Mouse (Mus musculus) forelimb bud, embryonic 11.5 days (tissue): ENCODE measurements around the gene Snd1.

ENCODE experiments used
- DNase-seq: peaks from one replicate; pipeline ENCODE4 v3.0.0-alpha.2; 2012; ENCODE audit warnings: low read depth, low spot score

Gene Snd1

DNA sequence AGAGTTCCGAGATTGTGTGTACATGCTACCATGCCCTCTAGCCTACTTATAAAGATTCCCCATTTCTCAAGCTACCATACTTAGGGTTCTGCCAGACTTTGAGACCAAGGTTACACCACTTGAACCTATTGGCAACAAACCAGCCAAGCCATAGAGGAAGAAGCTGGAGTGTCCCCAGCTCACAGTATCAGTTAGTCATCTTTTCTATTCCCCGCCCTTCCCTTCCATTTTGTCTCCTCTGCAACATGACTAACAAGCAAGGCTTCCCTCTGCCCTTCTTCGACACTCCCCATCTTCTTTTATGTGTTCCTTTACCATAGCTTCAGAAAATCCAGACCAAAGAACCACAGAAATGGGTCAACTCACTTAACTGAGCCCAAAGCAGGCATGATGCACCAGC is 391.3 kb downstream of the Snd1 start:
- no peak for DNase-seq

DNA sequence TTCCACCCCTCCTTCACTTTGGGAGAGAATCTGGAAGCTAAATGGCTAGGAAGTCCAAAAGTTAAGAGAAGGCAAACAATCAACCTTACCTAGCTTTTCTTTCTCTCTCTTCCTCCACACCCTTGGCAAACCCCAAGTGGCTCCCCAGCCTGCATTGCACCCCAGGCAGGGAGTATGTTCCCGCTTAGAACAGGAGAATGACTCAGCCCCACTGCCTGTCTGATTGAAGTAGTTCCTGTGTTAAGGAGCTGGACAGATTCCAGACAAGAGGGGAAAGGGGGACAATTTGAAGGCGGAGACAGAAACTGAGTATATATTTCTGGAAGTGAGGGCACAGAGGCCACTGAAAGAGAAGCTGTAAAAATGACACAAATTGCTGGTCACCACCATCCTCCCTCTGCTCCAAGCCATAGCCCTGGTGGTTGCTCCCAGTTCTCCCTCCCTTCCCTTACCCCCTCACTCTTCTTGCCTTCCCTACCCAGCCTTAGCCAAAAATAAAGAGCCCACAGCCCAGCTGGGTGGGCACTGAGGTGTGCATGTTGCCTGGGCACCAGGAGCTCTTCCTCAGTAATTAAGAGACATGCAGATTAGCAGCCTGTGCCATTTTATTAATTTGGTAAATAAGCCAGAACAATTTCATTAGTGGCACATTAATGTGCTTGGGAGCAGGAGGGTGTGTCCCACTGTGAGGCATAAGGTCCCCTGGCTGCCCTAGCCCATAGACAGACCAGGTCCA is 392.7 kb downstream of the Snd1 start:
- no peak for DNase-seq

DNA sequence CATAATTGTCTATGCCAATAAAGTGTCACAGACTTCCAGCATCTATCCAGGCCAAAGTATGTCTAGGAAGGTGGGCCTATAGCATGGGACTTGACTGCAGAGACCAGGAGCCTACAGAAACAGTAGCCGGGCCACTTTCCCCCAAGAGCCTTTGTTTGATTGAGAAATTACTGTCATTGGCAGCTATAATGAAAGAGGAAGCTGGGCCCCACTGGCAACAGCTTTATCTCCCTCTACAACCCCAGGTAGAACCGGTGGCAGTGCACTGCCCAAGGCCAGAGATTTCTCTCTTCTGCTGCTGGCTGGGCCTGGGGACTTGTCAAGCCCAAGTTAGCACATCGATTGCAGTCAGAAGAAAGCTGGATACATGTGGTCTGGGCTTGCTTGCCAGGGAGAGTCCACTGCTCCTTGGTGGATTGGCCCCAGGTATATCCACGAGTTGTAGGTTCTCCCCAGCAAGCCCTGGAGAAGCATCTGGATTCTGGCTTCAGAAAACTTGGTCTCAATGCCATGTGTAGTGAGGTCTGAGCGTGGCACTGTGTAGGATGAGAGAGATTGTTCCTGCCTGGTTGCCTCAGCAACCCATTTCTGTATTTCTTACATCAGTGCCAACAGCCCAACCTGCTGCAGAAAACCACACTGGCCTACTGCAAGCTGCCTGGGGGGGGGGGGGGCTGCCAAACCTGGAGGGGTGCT is 396.9 kb downstream of the Snd1 start:
- no peak for DNase-seq

DNA sequence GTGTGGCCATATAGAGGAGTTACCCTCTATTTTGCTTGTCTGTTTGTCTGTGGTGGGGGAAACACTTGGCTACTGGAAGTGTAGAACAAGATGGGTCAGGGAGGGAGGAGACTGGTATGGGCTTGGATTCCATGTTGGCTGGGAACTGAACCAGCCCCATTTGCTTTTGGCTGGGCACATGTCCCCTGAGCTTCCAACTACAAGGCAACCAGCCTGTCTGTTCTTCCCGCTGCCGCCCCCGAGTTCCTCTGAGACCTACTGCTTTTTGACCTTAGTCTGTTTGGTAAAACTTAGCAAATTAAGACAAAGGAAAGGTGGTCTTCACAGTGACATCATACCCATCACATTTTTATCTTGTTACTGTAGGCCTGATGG is 397.5 kb downstream of the Snd1 start:
- DNase-seq: no peak

DNA sequence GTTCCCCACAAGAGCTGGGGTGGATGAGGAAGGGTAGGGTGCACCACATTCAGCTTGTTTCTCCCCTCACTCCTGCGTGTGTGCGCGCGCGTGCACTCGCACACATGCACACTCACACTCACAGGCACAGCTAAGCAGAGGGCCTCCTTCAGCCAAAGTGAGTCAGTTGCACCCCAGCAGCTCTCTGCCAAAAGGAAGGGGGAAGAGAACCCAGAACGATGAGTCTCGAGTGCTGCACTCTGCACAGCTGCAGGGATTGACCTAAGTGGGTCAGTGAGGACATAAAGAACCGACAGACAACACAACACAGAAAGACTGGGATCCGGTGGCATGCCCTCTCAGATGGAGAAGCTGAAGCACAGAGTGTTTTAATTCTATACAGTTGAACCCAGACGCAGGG is 399.1 kb downstream of the Snd1 start:
- no peak for DNase-seq

DNA sequence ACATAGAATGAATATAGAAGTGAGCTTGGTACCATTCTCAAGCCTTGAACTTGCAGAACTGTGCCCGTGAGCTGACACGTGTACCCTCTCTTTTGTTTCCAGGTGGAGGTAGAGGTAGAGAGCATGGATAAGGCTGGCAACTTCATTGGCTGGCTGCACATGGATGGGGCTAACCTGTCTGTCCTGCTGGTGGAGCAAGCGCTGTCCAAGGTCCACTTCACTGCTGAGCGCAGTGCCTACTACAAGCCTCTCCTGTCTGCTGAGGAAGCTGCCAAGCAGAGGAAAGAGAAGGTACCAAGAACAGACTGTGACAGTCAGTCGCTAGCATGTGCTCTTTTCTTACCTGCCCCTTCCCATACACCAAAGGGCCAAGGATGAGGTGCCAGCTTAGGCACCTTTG is 399.8 kb downstream of the Snd1 start:
- no peak for DNase-seq

DNA sequence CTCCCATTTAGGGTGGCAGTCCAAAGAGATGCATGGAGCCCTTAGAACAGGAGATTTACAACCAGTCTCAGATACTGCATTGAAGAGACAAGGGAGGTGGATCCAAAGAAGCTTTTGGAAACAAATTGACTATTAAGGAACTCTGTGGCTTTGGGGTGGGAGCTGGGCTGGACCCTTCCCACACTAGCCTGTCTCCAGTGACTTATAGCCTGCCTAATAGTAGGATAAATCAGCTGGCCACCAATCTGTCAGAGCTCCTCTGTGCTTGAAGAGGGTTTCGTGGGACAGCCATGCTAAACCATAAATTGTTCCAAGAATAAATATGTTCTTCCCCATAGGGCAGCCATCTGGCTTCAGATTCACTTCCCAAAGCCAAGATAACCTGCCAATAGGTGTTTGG is 400.4 kb downstream of the Snd1 start:
- no peak for DNase-seq

DNA sequence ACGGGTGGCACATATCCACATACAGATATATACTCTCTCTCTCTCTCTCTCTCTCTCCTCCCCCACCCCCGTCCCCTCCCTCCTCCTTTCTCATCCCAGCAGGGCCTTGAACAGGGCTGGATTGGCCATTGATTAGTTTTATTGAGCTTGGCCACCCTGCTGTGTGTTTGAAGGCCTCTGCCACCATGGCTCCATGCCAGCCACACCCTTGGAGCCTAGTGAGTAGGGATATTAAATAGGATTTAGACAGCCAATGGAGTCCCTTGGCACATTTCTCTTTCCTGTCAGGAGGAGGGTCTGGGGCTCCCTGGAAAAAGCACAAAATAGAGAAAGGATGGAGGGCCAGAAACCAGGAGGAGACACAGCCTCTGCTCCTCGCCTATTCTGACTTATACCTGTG is 401.6 kb downstream of the Snd1 start:
- DNase-seq: no peak

DNA sequence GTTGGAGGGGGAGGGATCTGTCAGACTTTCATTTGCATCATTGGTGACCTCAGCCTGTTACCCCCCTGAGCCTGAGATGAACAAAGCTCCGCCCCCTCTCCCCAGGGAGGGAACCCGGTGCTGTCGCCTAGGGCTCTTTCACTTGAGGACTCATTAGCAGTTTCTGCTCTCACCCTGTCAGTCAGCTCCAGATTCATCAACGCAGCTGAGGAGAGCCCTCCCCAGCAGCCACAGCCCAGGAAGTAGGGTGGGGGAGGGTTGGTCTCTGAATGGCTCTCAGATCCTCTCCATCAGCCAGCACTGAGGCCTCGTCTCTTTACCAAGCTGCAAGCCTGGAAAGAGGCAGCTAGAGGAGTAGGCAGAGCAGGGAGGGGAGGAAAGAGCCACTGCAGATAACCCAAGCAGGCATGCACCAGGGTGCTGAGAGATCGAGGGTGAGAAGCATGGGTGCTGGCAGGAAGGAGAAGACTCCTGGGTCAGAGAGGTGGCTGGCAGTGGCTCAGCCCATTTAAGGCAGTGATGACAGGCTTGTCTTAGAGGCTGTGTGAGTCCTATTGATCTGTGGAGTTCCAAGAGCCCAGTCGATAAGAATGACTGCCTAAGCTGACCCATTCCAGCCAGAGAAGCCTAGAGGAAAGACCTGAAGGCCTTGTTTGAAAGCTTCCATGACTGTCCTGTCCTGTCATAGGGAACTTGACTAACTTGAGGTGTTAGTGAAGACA is 403.2 kb downstream of the Snd1 start:
- DNase-seq: no peak

DNA sequence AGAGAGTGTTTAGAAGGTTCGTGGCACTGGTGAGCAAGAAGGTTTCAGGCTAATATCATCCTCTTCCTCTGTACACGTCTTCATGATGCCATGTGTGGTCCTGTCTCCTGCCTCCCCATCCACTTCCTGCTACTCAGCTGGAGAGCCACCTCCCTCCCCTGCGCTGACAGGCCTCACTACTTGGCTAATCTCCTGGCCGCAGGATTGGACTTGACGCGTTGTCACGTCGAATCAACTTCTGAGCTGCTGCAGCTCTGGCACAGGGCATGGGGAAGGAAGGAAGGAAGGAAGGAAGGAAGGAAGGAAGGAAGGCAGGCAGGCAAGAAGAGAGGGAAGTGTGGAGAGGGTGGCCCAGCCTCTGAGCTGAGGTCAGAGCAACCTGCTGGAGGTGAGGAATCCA is 404.4 kb downstream of the Snd1 start:
- no peak for DNase-seq

DNA sequence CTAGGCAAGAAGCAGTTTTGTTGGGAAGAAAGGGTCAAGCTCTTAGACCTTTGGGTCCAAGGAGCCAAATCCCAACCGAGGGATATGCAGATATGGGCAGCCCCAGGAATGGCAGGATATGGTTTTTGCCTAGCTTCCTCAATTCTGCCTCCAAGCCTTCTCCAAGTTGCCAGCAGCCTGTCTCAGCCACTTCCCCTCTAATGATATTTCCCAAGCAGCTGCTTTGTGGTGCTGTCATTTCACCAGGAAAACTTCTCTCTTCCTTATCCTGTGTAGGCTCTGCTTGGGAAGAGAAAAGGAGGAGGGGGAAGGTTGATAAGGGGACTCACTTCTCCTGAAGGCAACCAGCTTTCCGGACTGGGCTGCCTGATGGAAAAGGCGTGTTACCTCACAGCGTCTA is 406.0 kb downstream of the Snd1 start:
- DNase-seq: no peak

DNA sequence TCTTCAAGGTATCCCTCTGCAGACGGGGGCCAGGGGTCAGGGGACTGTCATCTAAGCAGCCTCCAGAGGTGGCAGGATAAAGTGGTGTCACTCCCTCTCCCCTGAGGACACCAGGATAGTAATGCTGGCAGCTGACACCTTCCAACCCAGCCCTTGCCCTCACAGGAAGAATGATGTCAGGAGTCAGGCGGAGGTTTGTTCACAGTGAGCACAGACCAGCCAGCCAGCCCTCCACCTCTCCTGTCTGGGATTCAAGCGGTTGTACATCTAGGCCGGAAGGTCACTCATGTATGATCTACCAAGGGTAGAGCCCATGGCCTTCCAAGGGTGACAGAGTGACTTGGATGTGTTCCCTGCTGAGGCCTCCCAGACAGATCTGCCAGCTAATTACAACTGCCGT is 408.6 kb downstream of the Snd1 start:
- no peak for DNase-seq

DNA sequence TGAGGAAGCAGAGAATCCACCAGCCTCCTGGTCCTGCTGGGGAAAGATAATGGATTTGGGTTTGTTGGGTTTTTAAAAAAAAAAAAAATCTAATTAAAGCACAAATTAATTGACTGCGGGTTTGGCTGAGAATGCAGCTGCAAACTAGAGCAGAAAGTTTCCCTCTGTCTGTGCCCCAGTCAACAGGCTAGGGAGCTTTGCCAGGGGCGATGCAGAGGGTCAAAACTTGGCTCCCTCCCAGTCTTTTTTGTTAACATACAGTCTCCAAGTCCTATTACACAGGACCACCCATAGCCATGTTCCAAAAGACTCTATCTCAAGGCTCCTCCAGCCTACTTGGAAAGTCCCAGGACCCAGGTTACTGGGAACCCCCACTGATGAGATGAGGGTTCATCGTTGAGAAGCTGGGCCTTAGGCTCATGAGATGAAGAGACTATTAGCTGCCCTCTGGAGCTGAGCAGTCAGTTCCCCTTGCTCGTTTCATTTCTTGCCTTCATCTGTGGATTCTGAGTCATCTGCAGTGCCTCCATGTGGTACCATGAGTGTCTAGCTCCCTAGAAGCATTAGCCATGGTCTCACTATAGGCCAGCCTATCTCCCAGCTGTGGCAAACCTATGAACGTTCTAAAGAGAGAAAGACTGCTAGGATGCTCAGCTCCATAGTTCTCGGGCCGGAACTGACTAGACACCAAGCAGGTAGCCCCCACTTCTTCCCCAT is 411.9 kb downstream of the Snd1 start:
- DNase-seq: no peak

DNA sequence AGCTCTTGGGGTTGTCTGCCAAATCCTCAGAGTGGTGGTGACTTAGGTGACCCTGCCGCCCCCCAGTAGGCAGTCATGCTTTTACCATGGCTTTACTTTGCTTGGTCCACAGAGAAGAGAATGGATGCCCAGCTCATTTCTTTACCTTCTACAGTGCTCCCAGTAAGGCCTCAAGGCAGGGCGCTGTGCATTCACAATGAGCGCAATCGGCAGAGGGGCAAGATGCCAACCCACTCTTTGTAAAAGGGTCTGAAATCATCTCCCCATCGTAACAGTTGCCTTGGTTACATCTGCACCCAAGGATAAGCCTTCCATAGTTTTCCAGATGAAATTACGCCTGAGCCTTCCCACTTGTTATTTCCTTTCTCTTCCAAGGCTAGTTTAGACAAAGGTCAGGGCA is 415.5 kb downstream of the Snd1 start:
- no peak for DNase-seq

DNA sequence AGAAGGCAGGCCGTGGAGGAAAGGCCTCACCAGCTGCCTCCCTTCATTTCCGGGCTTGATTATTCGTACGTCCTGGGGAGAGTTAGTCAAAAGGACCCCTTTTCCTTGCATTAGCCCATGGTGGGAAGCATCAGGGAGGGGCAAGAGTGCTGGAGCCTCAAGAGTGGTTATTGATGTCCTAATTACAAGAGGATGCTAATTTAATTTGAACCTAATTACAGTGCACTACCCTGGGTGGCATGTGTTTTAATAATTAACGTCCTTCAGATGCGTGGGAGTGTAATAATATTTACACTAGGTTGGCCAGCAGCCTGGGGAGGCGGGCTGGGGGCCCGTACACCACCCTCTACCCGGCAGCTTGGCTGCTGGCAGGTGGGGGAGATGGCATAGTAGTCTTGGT is 416.5 kb downstream of the Snd1 start:
- no peak for DNase-seq

DNA sequence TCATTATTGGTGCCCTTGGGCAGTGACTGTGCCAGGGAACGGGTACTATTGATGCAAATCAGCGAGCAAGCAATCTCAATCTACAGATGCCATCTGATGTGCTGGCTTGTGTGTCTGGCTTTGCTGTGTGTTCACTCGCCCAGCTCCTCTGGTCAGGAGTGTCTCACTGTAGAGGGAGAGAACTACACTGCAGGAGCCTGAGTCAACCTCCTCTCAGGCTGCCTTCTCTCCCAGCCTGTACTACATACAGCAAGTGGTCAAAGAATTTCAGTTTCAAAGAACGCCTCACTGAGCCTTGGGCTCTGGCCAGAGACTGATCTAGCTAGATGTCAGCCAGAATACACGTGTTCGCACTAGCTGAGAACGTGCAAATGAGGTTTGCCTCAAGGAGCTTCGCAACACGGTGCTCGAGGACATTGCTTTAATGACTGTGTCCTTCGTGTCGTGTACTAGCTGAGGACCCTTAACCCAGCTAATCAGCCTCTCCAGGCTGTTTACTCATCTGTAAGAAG is 420.1 kb downstream of the Snd1 start:
- no peak for DNase-seq

DNA sequence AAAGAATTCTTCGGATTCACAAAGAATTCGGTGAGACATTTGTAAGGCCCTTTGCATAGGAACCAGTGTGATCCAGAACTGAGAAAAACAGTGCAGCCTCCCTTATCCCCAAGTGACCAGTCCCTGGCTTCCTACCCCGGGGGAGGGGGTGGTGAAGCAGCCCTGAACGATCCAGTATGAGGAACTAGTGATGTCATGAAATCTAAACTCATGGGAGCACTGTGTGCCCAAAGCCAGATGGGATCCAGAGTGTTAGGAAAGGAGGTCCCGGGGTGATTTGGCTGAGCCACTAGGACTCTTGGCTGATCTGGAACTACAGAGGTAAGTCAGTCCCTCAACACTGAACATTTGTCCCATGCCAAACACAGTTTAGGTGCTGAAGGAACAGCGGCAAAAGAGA is 420.8 kb downstream of the Snd1 start:
- DNase-seq: peak; percentile 40

DNA sequence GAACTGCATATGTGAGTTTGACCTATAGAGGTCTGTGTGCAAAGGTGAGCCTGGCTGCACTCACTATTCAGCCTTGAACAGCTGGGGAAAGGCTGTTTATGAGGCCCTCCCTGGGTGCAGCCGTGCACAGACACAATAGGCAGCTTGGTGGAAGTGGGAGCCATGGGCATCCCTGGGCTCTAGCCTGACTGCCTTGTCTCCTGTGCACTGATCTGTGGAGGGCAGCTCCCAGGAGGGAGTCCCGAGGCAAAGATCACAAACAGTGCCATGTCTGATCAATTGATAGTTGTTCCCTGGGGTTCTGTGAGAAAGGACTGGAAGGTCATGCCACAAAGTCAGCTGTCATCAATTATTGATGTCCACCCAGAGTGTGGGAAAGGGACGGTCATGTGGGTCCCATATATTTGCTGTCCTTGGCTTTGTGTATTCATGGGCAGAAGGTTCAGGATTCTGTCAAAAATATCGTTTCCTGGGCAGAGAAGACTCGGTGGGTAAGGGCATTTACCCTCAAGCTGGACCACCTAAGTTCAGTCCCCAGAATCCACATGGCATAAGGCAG is 421.9 kb downstream of the Snd1 start:
- DNase-seq: no peak

DNA sequence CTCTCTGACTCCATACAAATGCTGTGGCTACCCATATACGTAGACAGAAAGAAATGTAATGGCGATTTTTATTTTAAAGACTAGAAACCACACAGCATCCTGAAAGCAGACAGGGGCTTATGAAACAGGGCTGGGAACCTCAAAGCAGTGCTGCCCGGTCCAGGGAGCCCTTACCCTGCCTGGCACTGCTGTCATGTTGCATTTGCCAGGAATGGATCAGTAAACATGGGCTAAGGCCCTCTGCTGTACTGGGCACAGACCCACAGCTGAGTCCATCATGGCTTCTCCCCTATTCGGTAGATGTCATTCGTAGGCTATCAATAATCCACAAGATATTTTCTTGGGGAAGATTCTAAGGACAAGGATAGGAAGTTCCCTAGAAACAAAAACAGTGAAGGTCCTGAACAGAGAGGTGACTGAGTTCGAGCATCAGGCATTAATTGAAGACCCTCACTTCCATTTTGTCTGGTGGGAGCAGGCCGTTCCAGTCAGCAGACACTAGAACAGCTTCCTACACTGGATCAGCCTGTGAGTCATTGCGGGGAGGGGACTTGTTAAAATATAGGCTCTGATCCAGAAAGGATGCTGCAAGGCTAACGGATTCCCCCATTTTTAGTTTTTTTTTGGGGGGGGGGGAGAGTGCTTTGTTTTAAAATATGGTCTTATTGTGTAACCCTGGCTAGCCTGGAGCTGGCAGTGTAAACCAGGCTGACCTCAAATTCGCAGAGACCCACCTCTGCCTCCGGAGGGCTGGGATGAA is 422.6 kb downstream of the Snd1 start:
- no peak for DNase-seq

DNA sequence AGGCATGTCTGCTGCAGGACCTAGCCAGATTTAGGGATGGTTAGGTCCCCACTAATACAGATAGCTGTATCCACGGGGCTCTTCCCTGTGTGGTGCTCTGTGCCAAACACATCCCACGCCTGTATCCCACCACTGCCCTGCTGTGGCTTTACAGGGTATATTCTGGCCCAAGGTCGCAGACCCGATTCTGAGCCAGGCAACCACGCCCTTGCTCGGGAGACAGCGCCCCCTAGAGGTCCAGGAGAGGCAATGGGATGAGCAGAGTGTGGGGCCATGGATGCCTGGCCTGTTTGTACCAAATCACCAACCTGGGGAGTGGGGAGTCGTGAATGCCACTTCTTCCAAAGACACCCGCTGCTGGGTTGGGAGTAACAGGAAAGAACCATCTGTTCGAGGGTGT is 423.9 kb downstream of the Snd1 start:
- peak; percentile 35 for DNase-seq

DNA sequence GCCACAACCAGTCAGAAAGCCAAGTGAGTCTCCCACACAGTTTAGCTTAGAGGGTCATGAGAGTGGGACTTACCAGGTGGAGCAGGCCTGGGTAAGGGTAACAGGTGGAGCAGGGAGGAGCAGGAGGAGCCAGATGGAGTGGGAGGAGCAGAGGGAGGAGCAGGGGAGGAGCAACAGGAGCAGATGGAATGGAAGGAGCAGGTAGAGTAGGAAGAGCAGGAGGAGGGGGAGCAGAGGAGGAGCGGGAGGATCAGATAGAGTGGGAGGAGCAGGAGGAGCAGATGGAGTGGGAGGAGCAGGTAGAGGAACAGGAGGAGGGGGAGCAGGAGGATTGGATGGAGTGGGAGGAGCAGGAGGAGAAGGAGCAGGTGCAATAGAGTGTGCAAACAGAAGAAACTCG is 427.6 kb downstream of the Snd1 start:
- DNase-seq: no peak
